Mouse (Mus musculus) hindbrain, embryonic 14.5 days (tissue): Measurements from ENCODE around the gene Tmtc1. TPM values are rescaled to one million over a fixed set of nuclear protein-coding genes. Genes with fewer than 3 reads are reported as not detected.

Experiments
- ATAC-seq: fragments of 200-750 bp; cut with Nextera tagmentation; 2 replicates; pipeline ENCODE4 v1.8.0; 2017; ENCODE audit warnings: moderate number of reproducible peaks, mild to moderate bottlenecking, moderate TSS enrichment, moderate library complexity; ENCODE audit not compliant: low FRiP score
- DNase-seq: peaks from one replicate; pipeline ENCODE4 v3.0.0-alpha.2; 2015; ENCODE audit warnings: low spot score
- H3K27ac ChIP-seq: fragments of 300-500 bp; sonication (generic); 2 replicates; pipeline ENCODE4 v1.5.1; 2014; ENCODE audit warnings: mild to moderate bottlenecking, moderate library complexity
- H3K27me3 ChIP-seq: fragments of 300-500 bp; sonication (generic); 2 replicates; pipeline ENCODE4 v1.6.1; 2014; ENCODE audit warnings: mild to moderate bottlenecking, low read length, mixed read lengths; ENCODE audit not compliant: control insufficient read depth, insufficient read depth
- H3K36me3 ChIP-seq: fragments of 300-500 bp; sonication (generic); replicated peaks from 2 replicates; pipeline ENCODE4 v1.6.1; 2014; ENCODE audit not compliant: control insufficient read depth, insufficient read depth
- H3K4me1 ChIP-seq: fragments of 300-500 bp; sonication (generic); replicated peaks from 2 replicates; pipeline ENCODE4 v1.6.1; 2014; ENCODE audit warnings: antibody characterized with exemption, low read length, mixed read lengths; ENCODE audit not compliant: control insufficient read depth, insufficient read depth
- H3K4me2 ChIP-seq: fragments of 300-500 bp; sonication (generic); replicated peaks from 2 replicates; pipeline ENCODE4 v1.6.1; 2014; ENCODE audit warnings: mild to moderate bottlenecking, moderate library complexity
- H3K4me3 ChIP-seq: fragments of 300-500 bp; sonication (generic); replicated peaks from 2 replicates; pipeline ENCODE4 v1.5.1; 2014; ENCODE audit warnings: mild to moderate bottlenecking, low read length
- H3K9ac ChIP-seq: fragments of 300-500 bp; sonication (generic); 2 replicates; pipeline ENCODE4 v1.6.1; 2014
- H3K9me3 ChIP-seq: fragments of 300-500 bp; sonication (generic); 2 replicates; pipeline ENCODE4 v1.6.1; 2016; ENCODE audit warnings: low read length; ENCODE audit not compliant: control insufficient read depth
- WGBS: fragments of 180-500 bp; shearing (Covaris S2); extraction: QIAGEN DNeasy Blood & Tissue Kit; methylation state at CpG from one replicate; pipeline ENCODE4 v1.1.7; 2014; 5-methylcytosine and 5-hydroxymethylcytosine counted together
- polyA plus RNA-seq: library from polyadenylated mRNA; unstranded; fragments of >200 nt; fragmentation: Nextera tagmentation; extraction: Ambion mirVana; gene quantifications from 2 replicates; pipeline ENCODE4 v1.2.1, GENCODE M21; 2014

Gene Tmtc1
- polyA plus RNA-seq, 1 experiment from 2014 or later, result 5.3 TPM

- Histone ChIP-seq H3K9me3 (no peaks in the 10 kb centered on the region), H3K4me1 (no peaks in the 10 kb centered on the region), H3K4me3 (no peak overlapping the region), H3K36me3 (no peaks in the 10 kb centered on the region), H3K27me3 (no peaks in the 10 kb centered on the region), H3K4me2 (no peak overlapping the region), H3K9ac (no peak overlapping the region), H3K27ac (no peak overlapping the region)
- DNase-seq (no peak), ATAC-seq (no peak)
- WGBS, result 82% methylated on average over 3 of the region's 3 CpGs
These were observed 209.9 kb downstream of the Tmtc1 start for GRCm38 (mm10) chr6:148234105-148234828.

DNA sequence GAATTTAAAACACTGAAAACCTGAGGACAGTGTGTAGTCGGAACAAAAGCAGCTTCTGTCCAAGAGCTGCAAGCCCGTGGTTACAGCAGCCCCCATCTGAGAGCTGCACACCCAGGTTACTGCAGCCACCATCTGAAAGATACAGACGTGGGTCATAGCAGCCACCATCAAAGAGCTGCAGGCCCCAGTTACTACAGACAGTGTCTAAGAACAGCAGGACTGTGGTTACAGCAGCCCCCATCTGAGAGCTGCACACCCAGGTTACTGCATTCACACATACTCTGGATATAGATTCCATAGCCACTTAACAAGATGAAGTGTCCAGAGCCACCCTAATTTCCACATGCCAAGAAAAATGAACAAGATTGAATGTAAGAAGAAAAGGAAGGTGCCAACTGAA lies 216.6 kb downstream of the Tmtc1 start:
- no peak for ATAC-seq

GRCm38 (mm10) chr6:148222686-148223085 lies 221.5 kb downstream of the Tmtc1 start:
- H3K36me3 ChIP-seq, result no peaks in the 10 kb centered on the region
- no peak for ATAC-seq
- WGBS, result 68% methylated on average over 2 of the region's 2 CpGs
- H3K4me2 ChIP-seq, result no peak overlapping the region
- H3K27ac ChIP-seq, result no peak overlapping the region
- H3K9ac ChIP-seq, result no peak overlapping the region
- H3K4me3 ChIP-seq, result no peak overlapping the region
- no peak for DNase-seq
- H3K9me3 ChIP-seq, result no peaks in the 10 kb centered on the region
- H3K4me1 ChIP-seq, result no peaks in the 10 kb centered on the region
- H3K27me3 ChIP-seq, result no peaks in the 10 kb centered on the region

More for the DNA sequence above, 216.6 kb downstream of the Tmtc1 start:
- no peak overlapping the region for H3K9ac ChIP-seq
- no peaks in the 10 kb centered on the region for H3K27me3 ChIP-seq
- H3K4me3 ChIP-seq, result no peak overlapping the region
- no peak overlapping the region for H3K27ac ChIP-seq
- WGBS, result 66% methylated on average over 3 of the region's 3 CpGs
- H3K4me1 ChIP-seq, result no peaks in the 10 kb centered on the region
- no peaks in the 10 kb centered on the region for H3K36me3 ChIP-seq
- H3K9me3 ChIP-seq, result no peaks in the 10 kb centered on the region
- no peak overlapping the region for H3K4me2 ChIP-seq
- no peak for DNase-seq

DNA sequence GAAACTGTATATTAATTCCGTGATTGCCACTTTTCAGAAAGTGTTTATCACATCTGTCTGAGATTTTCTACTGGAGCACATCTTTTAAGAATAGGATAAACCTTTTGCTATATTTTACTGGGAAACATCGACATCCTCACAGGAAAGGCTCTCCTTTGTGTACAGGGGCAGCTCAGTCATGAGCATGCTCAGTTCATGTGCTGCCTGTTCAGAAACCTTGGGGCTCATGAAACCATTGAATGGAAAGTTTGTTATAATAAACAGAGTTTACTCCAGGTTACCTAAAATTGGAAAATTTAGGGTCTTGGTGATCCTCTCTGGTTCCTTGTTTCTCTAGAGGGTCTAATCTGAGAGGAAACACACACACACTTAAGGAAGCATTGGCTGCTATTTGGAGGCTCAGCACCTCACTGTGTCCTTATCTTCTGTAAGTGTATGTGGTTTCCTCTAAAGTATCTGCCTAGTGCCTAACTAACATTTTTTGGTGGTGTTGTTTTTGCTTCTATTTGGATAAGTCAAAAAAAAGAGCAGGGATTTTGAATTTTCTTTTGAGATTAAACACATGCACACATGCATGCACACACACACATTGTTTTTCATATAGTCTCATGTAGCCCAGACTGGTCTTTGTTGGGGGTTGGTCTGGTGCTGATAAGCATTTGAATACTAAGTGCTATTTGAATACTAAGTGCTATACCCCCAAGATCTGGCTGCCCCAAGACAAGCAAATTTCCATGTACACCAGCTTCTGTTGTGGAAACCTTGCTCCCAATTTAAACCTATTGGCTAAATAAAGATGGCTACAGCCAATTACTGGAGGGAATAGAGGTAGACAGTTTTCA lies 225.7 kb downstream of the Tmtc1 start:
- Histone ChIP-seq H3K4me1 (no peaks in the 10 kb centered on the region), H3K27ac (no peak overlapping the region), H3K9me3 (no peaks in the 10 kb centered on the region), H3K36me3 (0 out of 2 replicates have a peak, but pooled peaks cover 4% of the 10 kb centered on the region), H3K27me3 (no peaks in the 10 kb centered on the region), H3K4me3 (no peak overlapping the region), H3K9ac (no peak overlapping the region), H3K4me2 (no peak overlapping the region)
- no peak for ATAC-seq
- DNase-seq, result no peak
- WGBS, result 90% methylated on average over 2 of the region's 2 CpGs

GRCm38 (mm10) chr6:148216752-148217151 lies 227.4 kb downstream of the Tmtc1 start:
- no peaks in the 10 kb centered on the region for H3K9me3 ChIP-seq
- 0 out of 2 replicates have a peak, but pooled peaks cover 4% of the 10 kb centered on the region for H3K36me3 ChIP-seq
- no peak overlapping the region for H3K27ac ChIP-seq
- no peak overlapping the region for H3K4me2 ChIP-seq
- H3K27me3 ChIP-seq, result no peaks in the 10 kb centered on the region
- H3K9ac ChIP-seq, result no peak overlapping the region
- WGBS, result 96% methylated on average over 4 of the region's 4 CpGs
- no peak overlapping the region for H3K4me3 ChIP-seq
- no peak for ATAC-seq
- DNase-seq, result no peak
- peaks cover 8% of the 10 kb centered on the region for H3K4me1 ChIP-seq

- no peak overlapping the region for H3K4me3 ChIP-seq
- peaks cover 20% of the 10 kb centered on the region for H3K4me1 ChIP-seq
- 6% methylated on average over 5 of the region's 5 CpGs for WGBS
- no peak overlapping the region for H3K27ac ChIP-seq
- no peak overlapping the region for H3K4me2 ChIP-seq
- no peak for ATAC-seq
- no peaks in the 10 kb centered on the region for H3K9me3 ChIP-seq
- 0 out of 2 replicates have a peak, but pooled peaks cover 4% of the 10 kb centered on the region for H3K36me3 ChIP-seq
- H3K9ac ChIP-seq, result no peak overlapping the region
- no peaks in the 10 kb centered on the region for H3K27me3 ChIP-seq
- DNase-seq, result peak; percentile 64
These were observed 229.4 kb downstream of the Tmtc1 start for GRCm38 (mm10) chr6:148214765-148215164.

DNA sequence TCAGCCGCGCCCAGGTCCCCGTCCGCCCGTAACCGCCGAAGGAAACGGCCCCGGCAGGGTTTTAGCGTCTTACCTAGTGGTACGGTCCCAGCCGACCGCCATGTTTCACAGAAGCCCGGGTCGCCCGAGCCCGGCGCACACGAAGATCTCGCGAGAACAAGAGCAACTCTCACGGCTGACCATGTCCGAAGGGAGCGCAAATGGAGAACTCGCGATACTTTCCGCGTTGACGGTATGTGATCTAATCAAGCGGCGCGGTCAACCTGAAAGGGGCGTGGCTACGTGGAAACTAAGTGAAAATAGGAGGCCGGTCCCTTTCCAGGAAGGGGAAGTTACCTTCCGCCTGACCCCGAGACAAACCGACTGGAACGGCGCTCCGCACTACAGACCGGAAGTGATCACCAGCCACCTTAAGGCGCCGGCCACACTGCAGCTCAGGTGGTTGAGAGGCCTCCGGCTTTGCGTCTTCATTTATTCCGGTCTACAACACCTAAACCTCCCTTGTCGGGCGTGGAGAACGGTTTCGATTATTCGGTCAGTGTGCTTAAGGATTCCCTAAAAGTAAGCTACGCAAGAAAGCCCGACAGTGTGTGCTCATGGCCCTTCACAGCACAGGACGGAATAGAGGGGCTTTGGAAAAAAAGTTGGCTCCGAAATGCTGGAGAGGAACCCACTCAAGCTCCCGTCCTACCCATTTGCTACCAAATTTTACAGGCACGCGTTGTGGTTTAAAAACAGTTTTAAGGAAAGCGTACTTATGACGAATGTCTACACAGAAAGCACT lies 232.1 kb downstream of the Tmtc1 start, which contains the start of gene Ergic2:
Gene Ergic2 (minus strand): TSS at position 478 of the 784 bp plus-strand sequence.
- Histone ChIP-seq H3K27ac (peak within 1 kb of the TSS; percentile 90), H3K4me3 (peak within 1 kb of the TSS; percentile 88), H3K9ac (peak within 1 kb of the TSS; percentile 95), H3K9me3 (no peaks in the 10 kb centered on the region), H3K4me1 (peaks cover 20% of the 10 kb centered on the region), H3K27me3 (no peaks in the 10 kb centered on the region), H3K4me2 (peak within 1 kb of the TSS; percentile 79), H3K36me3 (0 out of 2 replicates have a peak, but pooled peaks cover 4% of the 10 kb centered on the region)
- WGBS, result under 1% methylated on average over 61 of the region's 61 CpGs
- ATAC-seq (peak; percentile 98), DNase-seq (peak; percentile 100)

- peaks cover 20% of the 10 kb centered on the region for H3K4me1 ChIP-seq
- 0 out of 2 replicates have a peak, but pooled peaks cover 4% of the 10 kb centered on the region for H3K36me3 ChIP-seq
- H3K9me3 ChIP-seq, result no peaks in the 10 kb centered on the region
- H3K4me2 ChIP-seq, result peak overlapping the region; percentile 67
- DNase-seq, result peak; percentile 33
- no peaks in the 10 kb centered on the region for H3K27me3 ChIP-seq
- peak overlapping the region; percentile 90 for H3K27ac ChIP-seq
- under 1% methylated on average over 51 of the region's 51 CpGs for WGBS
- ATAC-seq, result peak; percentile 49; the same call in 1 of the 2 replicates
- peak overlapping the region; percentile 88 for H3K4me3 ChIP-seq
- peak overlapping the region; percentile 95 for H3K9ac ChIP-seq
These were observed 232.8 kb downstream of the Tmtc1 start for GRCm38 (mm10) chr6:148211391-148211876.
